Mouse (Mus musculus): ENCODE measurements around the gene Des.

GRCm38 (mm10) chr1:75409950-75410349 is 49.8 kb downstream of the Des start:
- TF ChIP-seq TCF3 (IDR thresholded peaks at IDR 0.05; ENCODE audit: insufficient read length, low read depth) (no peak), SRF (IDR thresholded peaks at IDR 0.05; ENCODE audit: control insufficient read depth, insufficient read length, low read depth) (no peak), USF1 (IDR thresholded peaks at IDR 0.05; ENCODE audit: low read depth) (no peak), POLR2A (IDR thresholded peaks at IDR 0.05; ENCODE audit: insufficient read length, low read depth) (no peak), CEBPB (IDR thresholded peaks at IDR 0.05; ENCODE audit: insufficient read depth, poor library complexity, severe bottlenecking) (no peak), MAX (IDR thresholded peaks at IDR 0.05; ENCODE audit: low read depth) (no peak), TCF12 (IDR thresholded peaks at IDR 0.05; ENCODE audit: insufficient read depth, poor library complexity, severe bottlenecking) (no peak), E2F4 (IDR thresholded peaks at IDR 0.05; ENCODE audit: insufficient read depth) (no peak), POLR2AphosphoS2 (IDR thresholded peaks at IDR 0.05; ENCODE audit: insufficient read length, low read depth) (no peak), MYOD1 (IDR thresholded peaks at IDR 0.05; ENCODE audit: control insufficient read depth in 1 of 3, insufficient read length in 2 of 3, low read depth in 2 of 3) (peak in 1 of 3 experiments; percentile 57)
